29 mouse cellular contexts compared by ENCODE assay signal in the genomic region with DNA sequence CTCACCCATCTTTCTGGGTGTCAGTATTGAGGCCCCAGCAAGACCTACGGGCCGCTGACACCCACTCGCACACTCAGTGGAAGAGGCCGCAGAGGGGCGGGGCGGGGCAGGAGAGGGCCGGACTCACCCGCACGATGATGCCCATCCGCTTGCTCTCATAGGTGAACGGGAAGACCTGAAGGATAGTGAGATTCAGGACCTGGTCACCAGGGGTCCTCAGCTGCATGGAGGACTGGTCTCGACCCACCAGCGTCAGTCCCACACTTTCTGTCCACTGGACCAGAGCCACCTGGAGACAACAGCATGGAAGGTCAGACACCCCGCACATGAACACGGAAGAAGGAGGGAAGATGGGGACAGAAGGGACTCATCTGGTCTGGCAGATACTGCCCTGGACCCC.
DNase-seq lines count a peak whose midpoint lies in the region; ATAC-seq and TF ChIP-seq lines count a peak whose summit lies in the region.
"Had no signal": no experiment of that assay in that cellular context is flagged by ENCODE, and none has a peak within 500 bp of the region (broad histone marks: within the 10 kb centered on the region; RNA-seq: fewer than 3 reads in every experiment).

No protein-coding gene starts in this region.

- H3K4me1 ChIP-seq in heart, postnatal 0 days (ENCODE audit: control insufficient read depth, insufficient read depth), result no peaks in the 10 kb centered on the region
- no peaks in the 10 kb centered on the region for H3K4me1 ChIP-seq in kidney, embryonic 16.5 days (ENCODE audit: insufficient read depth, low read length)
- no peaks in the 10 kb centered on the region for H3K4me1 ChIP-seq in midbrain, embryonic 11.5 days (ENCODE audit: control insufficient read depth, insufficient read depth, low read length)
- no peaks in the 10 kb centered on the region for H3K4me1 ChIP-seq in midbrain, embryonic 15.5 days
- H3K4me1 ChIP-seq: embryonic facial prominence, embryonic 12.5 days; heart, embryonic 13.5 days; hindbrain, embryonic 15.5 days; neural tube, embryonic 15.5 days had no signal

- H3K27me3 ChIP-seq in heart, postnatal 0 days (ENCODE audit: control insufficient read depth, insufficient read depth, low read length), result no peaks in the 10 kb centered on the region
- H3K27me3 ChIP-seq in kidney, embryonic 16.5 days (ENCODE audit: insufficient read depth, low read length), result no peaks in the 10 kb centered on the region
- H3K27me3 ChIP-seq in midbrain, embryonic 11.5 days (ENCODE audit: control insufficient read depth, insufficient read depth, low read length), result no peaks in the 10 kb centered on the region
- no peaks in the 10 kb centered on the region for H3K27me3 ChIP-seq in midbrain, embryonic 15.5 days (replicated peaks)
- H3K27me3 ChIP-seq: embryonic facial prominence, embryonic 12.5 days; hindbrain, embryonic 15.5 days; intestine, embryonic 15.5 days; neural tube, embryonic 15.5 days had no signal

- H3K4me3 ChIP-seq in heart, postnatal 0 days (ENCODE audit: low read depth, low read length), result no peak overlapping the region
- H3K4me3 ChIP-seq in kidney, embryonic 16.5 days (ENCODE audit: low read length), result no peak overlapping the region
- H3K4me3 ChIP-seq in midbrain, embryonic 11.5 days (ENCODE audit: low read depth, low read length), result no peak overlapping the region
- no peak overlapping the region for H3K4me3 ChIP-seq in midbrain, embryonic 15.5 days
- H3K4me3 ChIP-seq: embryonic facial prominence, embryonic 12.5 days; gastrocnemius, adult 2 months; heart, embryonic 13.5 days; hindbrain, embryonic 10.5 days; hindbrain, embryonic 15.5 days; intestine, embryonic 15.5 days; neural tube, embryonic 15.5 days had no signal

- H3K9ac ChIP-seq in heart, postnatal 0 days (replicated peaks; ENCODE audit: low read depth, low read length), result no peak overlapping the region
- H3K9ac ChIP-seq in kidney, embryonic 16.5 days (replicated peaks; ENCODE audit: low read length), result no peak overlapping the region
- no peak overlapping the region for H3K9ac ChIP-seq in midbrain, embryonic 11.5 days (ENCODE audit: low read length)
- no peak overlapping the region for H3K9ac ChIP-seq in midbrain, embryonic 15.5 days
- H3K9ac ChIP-seq: embryonic facial prominence, embryonic 12.5 days; heart, embryonic 13.5 days; hindbrain, embryonic 15.5 days; intestine, embryonic 15.5 days; neural tube, embryonic 15.5 days had no signal

- DNase-seq in heart, postnatal 0 days (ENCODE audit: low spot score), result no peak
- no peak for DNase-seq in heart, adult 18-20 months
- peak; percentile 32 to 35 for DNase-seq in kidney, postnatal 4 days
- DNase-seq in midbrain, embryonic 11.5 days (ENCODE audit: low spot score, missing footprints), result no peak
- peak; percentile 48 for DNase-seq in R1 (ENCODE audit: low read depth, low spot score)
- DNase-seq: adrenal gland, adult 8-10 months; cerebellum, adult 9-10 months; embryo, embryonic 11 days; gastrocnemius, adult 2 months; gastrocnemius, postnatal 36 days; heart, postnatal 14 days; kidney, postnatal 10 days; layer of hippocampus, adult 9-11 months; lung, adult 2 months; lung, postnatal 14 days; retina, postnatal 1 day; right cerebral cortex, postnatal 25 days; thymus, adult 18-20 months; thymus, postnatal 25 days had no signal

- H3K9me3 ChIP-seq in heart, postnatal 0 days (replicated peaks; ENCODE audit: control insufficient read depth, low read length), result no peaks in the 10 kb centered on the region
- H3K9me3 ChIP-seq in kidney, embryonic 16.5 days (ENCODE audit: low read length), result no peaks in the 10 kb centered on the region
- H3K9me3 ChIP-seq in midbrain, embryonic 11.5 days (ENCODE audit: control insufficient read depth, low read length), result no peaks in the 10 kb centered on the region
- no peaks in the 10 kb centered on the region for H3K9me3 ChIP-seq in midbrain, embryonic 15.5 days
- H3K9me3 ChIP-seq: embryonic facial prominence, embryonic 12.5 days; heart, embryonic 13.5 days; hindbrain, embryonic 10.5 days; hindbrain, embryonic 15.5 days; intestine, embryonic 15.5 days; neural tube, embryonic 15.5 days had no signal

- TF ChIP-seq CTCF in heart, postnatal 0 days (IDR thresholded peaks at IDR 0.05; ENCODE audit: low read depth), result peak; percentile 10; the same call in 1 of the 2 replicates

- TF ChIP-seq EP300 in heart, postnatal 0 days (IDR thresholded peaks at IDR 0.05; ENCODE audit: low read depth), result no peak

- H3K27ac ChIP-seq in heart, postnatal 0 days (ENCODE audit: low read depth), result no peak overlapping the region
- no peak overlapping the region for H3K27ac ChIP-seq in kidney, embryonic 16.5 days (ENCODE audit: low read length)
- no peak overlapping the region for H3K27ac ChIP-seq in midbrain, embryonic 11.5 days (ENCODE audit: low read depth, low read length)
- no peak overlapping the region for H3K27ac ChIP-seq in midbrain, embryonic 15.5 days
- H3K27ac ChIP-seq: embryonic facial prominence, embryonic 12.5 days; gastrocnemius, adult 2 months; heart, embryonic 13.5 days; hindbrain, embryonic 15.5 days; intestine, embryonic 15.5 days; neural tube, embryonic 15.5 days had no signal

- H3K36me3 ChIP-seq in heart, postnatal 0 days (replicated peaks; ENCODE audit: control insufficient read depth, insufficient read depth, low read length), result no peaks in the 10 kb centered on the region
- no peaks in the 10 kb centered on the region for H3K36me3 ChIP-seq in kidney, embryonic 16.5 days (ENCODE audit: insufficient read depth, low read length)
- H3K36me3 ChIP-seq in midbrain, embryonic 11.5 days (ENCODE audit: control insufficient read depth, insufficient read depth, low read length), result 0 out of 2 replicates have a peak, but pooled peaks cover 2% of the 10 kb centered on the region
- peaks cover 28% of the 10 kb centered on the region; the same call in 1 of the 2 replicates for H3K36me3 ChIP-seq in midbrain, embryonic 15.5 days (replicated peaks)
- H3K36me3 ChIP-seq: intestine, embryonic 15.5 days had no signal

- 61% methylated on average over 15 of the region's 15 CpGs for WGBS in heart, postnatal 0 days
- WGBS in kidney, embryonic 16.5 days, result 54% methylated on average over 15 of the region's 15 CpGs
- WGBS in midbrain, embryonic 11.5 days, result 72% methylated on average over 15 of the region's 15 CpGs
- WGBS in midbrain, embryonic 15.5 days, result 67% methylated on average over 15 of the region's 15 CpGs

- H3K4me2 ChIP-seq in heart, postnatal 0 days (ENCODE audit: low read depth, low read length), result no peak overlapping the region
- H3K4me2 ChIP-seq in kidney, embryonic 16.5 days (replicated peaks; ENCODE audit: low read depth, low read length), result no peak overlapping the region
- H3K4me2 ChIP-seq in midbrain, embryonic 11.5 days, result no peak overlapping the region
- H3K4me2 ChIP-seq in midbrain, embryonic 15.5 days, result no peak overlapping the region
- H3K4me2 ChIP-seq: embryonic facial prominence, embryonic 12.5 days; heart, embryonic 13.5 days; hindbrain, embryonic 15.5 days; intestine, embryonic 15.5 days; neural tube, embryonic 15.5 days had no signal

- no peak for ATAC-seq in heart, postnatal 0 days (ENCODE audit: insufficient read depth, low read depth)
- ATAC-seq in kidney, embryonic 16.5 days (ENCODE audit: low FRiP score, low TSS enrichment), result no peak
- ATAC-seq in midbrain, embryonic 11.5 days (ENCODE audit: low FRiP score), result 0 out of 2 replicates have a peak, but pooled peaks have one; percentile 16
- no peak; the same call in 1 of the 2 replicates for ATAC-seq in midbrain, embryonic 15.5 days (replicated peaks)
- ATAC-seq in granulocyte monocyte progenitor cell, adult 5-6 weeks (replicated peaks; ENCODE audit: poor library complexity, severe bottlenecking), result no peak
- ATAC-seq: forebrain, embryonic 14.5 days; intestine, embryonic 15.5 days had no signal

Comparison
In these comparisons a context has a peak if more than half of its experiments do, and no peak if none do; other contexts are left out.
1. DNase-seq: peak in kidney, postnatal 4 days (2 of 2) and R1 (single experiment); none in heart, postnatal 0 days (single experiment), heart, adult 18-20 months (0 of 2) and midbrain, embryonic 11.5 days (single experiment).